Mouse (Mus musculus) intestine, postnatal 0 days (tissue): ENCODE results near the gene Tfdp1. TPM values are rescaled to one million over a fixed set of nuclear protein-coding genes. Genes with fewer than 3 reads are reported as not detected.

Experiments used
- ATAC-seq: fragments of 200-750 bp; cut with Nextera tagmentation; 2 replicates; pipeline ENCODE4 v1.8.0; 2017; ENCODE audit warnings: mild to moderate bottlenecking, moderate TSS enrichment, moderate library complexity
- H3K27ac ChIP-seq: fragments of 300-500 bp; sonication (generic); 2 replicates; pipeline ENCODE4 v1.5.1; 2014; ENCODE audit warnings: mild to moderate bottlenecking, low read depth, low read length, moderate library complexity
- H3K27me3 ChIP-seq: fragments of 300-500 bp; sonication (generic); replicated peaks from 2 replicates; pipeline ENCODE4 v1.6.1; 2014; ENCODE audit warnings: low read length, mixed read lengths; ENCODE audit not compliant: control insufficient read depth, insufficient read depth
- H3K36me3 ChIP-seq: fragments of 300-500 bp; sonication (generic); 2 replicates; pipeline ENCODE4 v1.6.1; 2014; ENCODE audit warnings: mild to moderate bottlenecking, moderate library complexity; ENCODE audit not compliant: control insufficient read depth, insufficient read depth
- H3K4me1 ChIP-seq: fragments of 300-500 bp; sonication (generic); replicated peaks from 2 replicates; pipeline ENCODE4 v1.6.1; 2014; ENCODE audit warnings: antibody characterized with exemption, low read length, mixed read lengths; ENCODE audit not compliant: control insufficient read depth, insufficient read depth
- H3K4me2 ChIP-seq: fragments of 300-500 bp; sonication (generic); replicated peaks from 2 replicates; pipeline ENCODE4 v1.6.1; 2014; ENCODE audit warnings: low read depth, mild to moderate bottlenecking, moderate library complexity
- H3K4me3 ChIP-seq: fragments of 300-500 bp; sonication (generic); 2 replicates; pipeline ENCODE4 v1.5.1; 2014; ENCODE audit warnings: low read depth, low read length
- H3K9ac ChIP-seq: fragments of 300-500 bp; sonication (generic); 2 replicates; pipeline ENCODE4 v1.6.1; 2014; ENCODE audit warnings: mild to moderate bottlenecking, low read depth, low read length
- H3K9me3 ChIP-seq: fragments of 300-500 bp; sonication (generic); 2 replicates; pipeline ENCODE4 v1.6.1; 2016; ENCODE audit warnings: mixed run types; ENCODE audit not compliant: control insufficient read depth
- CTCF ChIP-seq: sonication (generic); IDR thresholded peaks from 2 replicates; pipeline ENCODE4 v1.5.1; 2016; ENCODE audit warnings: low read depth, mild to moderate bottlenecking, control low read depth, antibody characterized with exemption, moderate library complexity
- WGBS: fragments of 180-500 bp; shearing (Covaris S2); extraction: QIAGEN DNeasy Blood & Tissue Kit; methylation state at CpG from one replicate; pipeline ENCODE4 v1.1.7; 2014; 5-methylcytosine and 5-hydroxymethylcytosine counted together
- polyA plus RNA-seq: library from polyadenylated mRNA; unstranded; fragments of >200 nt; fragmentation: Nextera tagmentation; extraction: Ambion mirVana; gene quantifications from 2 replicates; pipeline ENCODE4 v1.2.1, GENCODE M21; 2015

The Tfdp1 gene
- polyA plus RNA-seq, 1 experiment from 2014 or later: 50.3 TPM

- peaks cover 61% of the 10 kb centered on the region for H3K36me3 ChIP-seq
- no peak overlapping the region for H3K9ac ChIP-seq
- no peak overlapping the region for H3K27ac ChIP-seq
- no peaks in the 10 kb centered on the region for H3K9me3 ChIP-seq
- 74% methylated on average over 4 of the region's 4 CpGs for WGBS
- H3K4me3 ChIP-seq: no peak overlapping the region
- H3K4me2 ChIP-seq: no peak overlapping the region
- ATAC-seq: no peak
- H3K27me3 ChIP-seq: no peaks in the 10 kb centered on the region
- no peak for TF ChIP-seq CTCF
- H3K4me1 ChIP-seq: no peaks in the 10 kb centered on the region
Observed at GRCm38 (mm10) chr8:13353883-13354282, 15.3 kb downstream of the Tfdp1 start.

DNA sequence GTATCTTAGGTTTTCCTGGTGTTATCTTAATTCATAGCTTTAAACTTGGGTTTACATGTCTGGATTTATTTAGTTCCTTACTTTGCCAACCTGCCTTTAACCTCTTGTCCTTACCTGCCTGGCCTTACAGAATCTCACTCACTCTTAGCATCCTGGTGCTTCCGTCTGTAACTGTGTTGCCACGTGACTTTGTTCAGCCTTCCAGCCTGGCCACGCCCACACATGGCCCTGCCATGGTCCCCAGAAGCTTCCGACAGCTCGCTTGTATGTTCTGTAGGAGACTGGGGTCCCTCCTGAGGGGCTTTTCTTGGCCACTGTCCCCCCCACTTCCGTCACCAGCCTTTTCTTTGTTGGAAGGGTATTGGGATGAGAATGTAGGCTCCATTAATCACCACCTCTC is 17.7 kb downstream of the Tfdp1 start:
- Histone ChIP-seq H3K9me3 (no peaks in the 10 kb centered on the region), H3K4me1 (no peaks in the 10 kb centered on the region), H3K27ac (no peak overlapping the region), H3K9ac (no peak overlapping the region), H3K27me3 (no peaks in the 10 kb centered on the region), H3K4me2 (no peak overlapping the region), H3K36me3 (peaks cover 71% of the 10 kb centered on the region), H3K4me3 (no peak overlapping the region)
- TF ChIP-seq CTCF: no peak
- 66% methylated on average over 6 of the region's 6 CpGs for WGBS
- ATAC-seq: no peak

GRCm38 (mm10) chr8:13356681-13357080 is 18.1 kb downstream of the Tfdp1 start:
- Histone ChIP-seq H3K9me3 (no peaks in the 10 kb centered on the region), H3K27ac (no peak overlapping the region), H3K4me1 (no peaks in the 10 kb centered on the region), H3K4me3 (no peak overlapping the region), H3K9ac (no peak overlapping the region), H3K27me3 (no peaks in the 10 kb centered on the region), H3K4me2 (no peak overlapping the region), H3K36me3 (peaks cover 71% of the 10 kb centered on the region)
- 46% methylated on average over 10 of the region's 10 CpGs for WGBS
- no peak for ATAC-seq
- peak; percentile 43 for TF ChIP-seq CTCF

DNA sequence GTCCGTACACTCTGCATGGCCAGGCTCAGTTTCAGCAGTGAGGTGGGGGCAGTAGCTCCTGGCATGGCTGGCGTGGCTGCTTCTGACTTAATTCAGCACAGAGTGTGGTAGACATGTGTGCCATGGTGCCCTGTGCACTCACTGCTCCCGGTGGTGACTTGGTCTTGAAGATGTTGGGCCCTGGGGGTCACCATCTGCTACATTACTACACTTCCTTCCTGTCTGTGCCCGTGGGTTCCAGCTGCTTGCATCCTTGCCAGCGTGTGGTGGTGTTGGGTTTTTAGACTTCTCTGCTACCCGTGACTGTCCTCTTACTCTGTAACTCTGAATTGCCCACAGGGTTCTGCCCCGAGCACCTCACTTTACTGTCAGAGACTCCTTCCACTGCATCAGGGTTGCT is 21.7 kb downstream of the Tfdp1 start:
- peaks cover 89% of the 10 kb centered on the region for H3K36me3 ChIP-seq
- no peak overlapping the region for H3K9ac ChIP-seq
- H3K4me3 ChIP-seq: no peak overlapping the region
- no peak for TF ChIP-seq CTCF
- no peak for ATAC-seq
- H3K27me3 ChIP-seq: no peaks in the 10 kb centered on the region
- no peaks in the 10 kb centered on the region for H3K4me1 ChIP-seq
- no peaks in the 10 kb centered on the region for H3K9me3 ChIP-seq
- no peak overlapping the region for H3K4me2 ChIP-seq
- 90% methylated on average over 7 of the region's 7 CpGs for WGBS
- H3K27ac ChIP-seq: no peak overlapping the region

DNA sequence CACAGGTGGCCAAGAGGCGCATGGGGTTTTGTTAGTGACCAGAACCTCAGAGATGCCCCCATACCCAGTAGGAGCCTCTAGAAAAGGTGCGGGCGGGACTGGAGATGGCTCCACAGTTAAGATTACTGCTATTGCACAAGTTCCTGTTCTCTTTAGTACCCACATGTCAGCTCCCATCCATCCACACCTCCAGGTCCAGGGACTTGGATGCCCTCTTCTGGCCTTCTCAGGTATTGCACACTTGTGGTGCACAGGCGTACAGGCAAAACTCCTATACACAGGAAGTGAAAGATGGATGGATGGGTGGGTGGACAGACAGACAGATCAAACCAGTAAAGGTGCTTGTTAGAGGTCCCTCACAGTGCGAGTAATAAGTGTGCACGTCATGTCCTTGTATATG is 23.3 kb downstream of the Tfdp1 start:
- peak; percentile 54 for TF ChIP-seq CTCF
- 93% methylated on average over 6 of the region's 6 CpGs for WGBS
- no peak overlapping the region for H3K4me2 ChIP-seq
- H3K4me1 ChIP-seq: no peaks in the 10 kb centered on the region
- no peaks in the 10 kb centered on the region for H3K27me3 ChIP-seq
- no peak for ATAC-seq
- peaks cover 91% of the 10 kb centered on the region for H3K36me3 ChIP-seq
- no peaks in the 10 kb centered on the region for H3K9me3 ChIP-seq
- no peak overlapping the region for H3K4me3 ChIP-seq
- no peak overlapping the region for H3K27ac ChIP-seq
- H3K9ac ChIP-seq: no peak overlapping the region

GRCm38 (mm10) chr8:13373151-13373662 is 34.7 kb downstream of the Tfdp1 start:
- no peaks in the 10 kb centered on the region for H3K27me3 ChIP-seq
- H3K9ac ChIP-seq: no peak overlapping the region
- no peaks in the 10 kb centered on the region for H3K4me1 ChIP-seq
- no peak for TF ChIP-seq CTCF
- peaks cover 64% of the 10 kb centered on the region for H3K36me3 ChIP-seq
- WGBS: 85% methylated on average over 8 of the region's 8 CpGs
- no peak overlapping the region for H3K27ac ChIP-seq
- no peak overlapping the region for H3K4me3 ChIP-seq
- no peak for ATAC-seq
- H3K4me2 ChIP-seq: no peak overlapping the region
- H3K9me3 ChIP-seq: no peaks in the 10 kb centered on the region

DNA sequence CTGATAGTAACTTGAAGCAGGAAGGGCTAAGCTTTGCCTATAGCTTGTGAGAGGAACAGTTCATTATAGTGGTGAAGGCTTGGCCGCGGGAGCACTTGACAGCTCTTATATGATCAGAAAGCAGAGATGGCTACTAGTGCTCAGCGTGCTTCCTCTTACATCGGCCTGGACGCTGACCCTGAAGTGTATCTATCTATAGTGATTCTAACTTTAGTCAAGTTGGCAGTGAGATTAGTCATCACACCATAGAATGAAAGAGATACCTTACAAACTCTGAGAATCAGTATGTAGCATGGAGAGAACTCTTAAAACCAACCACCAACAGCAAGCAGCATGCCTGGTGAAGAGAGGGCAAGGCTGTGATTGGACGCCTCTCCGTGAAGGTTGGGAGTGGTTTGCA is 43.1 kb downstream of the Tfdp1 start:
- Histone ChIP-seq H3K4me1 (no peaks in the 10 kb centered on the region), H3K36me3 (peaks cover 17% of the 10 kb centered on the region), H3K9ac (no peak overlapping the region), H3K27me3 (no peaks in the 10 kb centered on the region), H3K9me3 (no peaks in the 10 kb centered on the region), H3K27ac (no peak overlapping the region), H3K4me2 (no peak overlapping the region), H3K4me3 (no peak overlapping the region)
- WGBS: 88% methylated on average over 7 of the region's 7 CpGs
- no peak for TF ChIP-seq CTCF
- no peak for ATAC-seq
